Mouse (Mus musculus) embryo, embryonic 11 days (tissue): ENCODE results near the gene Trim61.
"Not testable (repeated sequence)": the region's sequence is repeated elsewhere in the genome, so short reads cannot be mapped to it uniquely, and the experiment has no call there.

ENCODE experiments used
- DNase-seq: peaks from one replicate; pipeline ENCODE4 v3.0.0-alpha.2; 2015

Gene Trim61

DNA sequence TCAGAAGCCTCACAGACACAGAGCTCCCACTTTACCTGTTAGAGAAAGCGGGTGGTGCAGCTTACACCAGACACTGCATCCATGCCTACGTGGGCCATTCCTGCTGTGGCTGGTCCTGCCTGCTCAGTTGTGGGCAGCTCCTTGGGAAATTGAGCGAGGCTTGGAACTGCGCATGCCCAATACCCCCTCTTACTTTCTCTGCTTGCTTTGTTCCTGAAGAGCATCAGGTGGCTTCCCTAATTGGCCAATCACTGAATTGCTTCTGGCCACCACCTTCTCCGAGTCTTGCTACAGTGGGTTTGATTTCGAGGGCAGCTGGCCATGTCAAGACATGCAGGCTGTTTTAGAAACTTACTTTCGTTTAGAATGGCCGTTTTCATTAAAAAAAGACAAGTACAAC is at the start of gene Trim61, which contains the start of gene Trim60:
Gene Trim61 (minus strand): TSS at position 101 of the 400 bp plus-strand sequence.
Gene Trim60 (minus strand): TSS at position 162 of the 400 bp plus-strand sequence.
- DNase-seq = no peak

DNA sequence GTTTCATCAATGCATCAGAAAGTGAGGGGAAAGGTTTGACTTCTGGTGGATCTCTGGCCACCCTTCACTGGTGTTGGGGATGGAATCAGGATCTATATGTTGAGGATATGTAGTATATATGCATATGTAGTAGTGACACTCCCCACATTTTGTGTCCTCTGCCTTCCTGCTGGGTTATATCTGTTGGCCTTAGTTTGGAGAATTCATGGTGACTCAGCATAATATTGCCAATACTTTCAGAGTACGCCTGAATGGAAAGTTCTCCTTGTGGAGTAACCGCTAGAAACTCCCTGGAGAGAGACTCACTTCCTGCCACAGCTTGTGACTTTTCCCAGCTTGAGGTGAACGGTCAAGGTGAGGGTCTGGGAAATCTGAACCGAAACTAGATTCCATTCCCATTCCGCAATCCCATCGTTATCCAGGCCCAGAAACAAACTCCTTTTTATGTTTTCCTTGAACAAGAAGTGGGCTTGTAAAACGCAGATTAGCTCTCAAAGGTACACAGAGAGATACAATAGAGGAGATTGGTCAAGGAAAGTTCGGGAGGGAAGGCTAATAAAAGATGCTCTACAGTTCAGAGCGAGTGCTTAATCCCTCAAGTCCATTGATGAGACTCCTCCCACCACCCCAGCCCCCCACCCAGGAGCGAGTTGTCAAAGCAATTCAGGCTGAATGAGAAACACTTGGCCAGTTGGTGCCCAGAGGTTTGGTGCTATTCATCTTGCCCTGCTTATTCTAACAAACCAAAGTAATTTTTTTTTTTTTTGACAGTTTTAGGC is 49.6 kb upstream of the Trim61 start:
- peak; percentile 33 for DNase-seq

DNA sequence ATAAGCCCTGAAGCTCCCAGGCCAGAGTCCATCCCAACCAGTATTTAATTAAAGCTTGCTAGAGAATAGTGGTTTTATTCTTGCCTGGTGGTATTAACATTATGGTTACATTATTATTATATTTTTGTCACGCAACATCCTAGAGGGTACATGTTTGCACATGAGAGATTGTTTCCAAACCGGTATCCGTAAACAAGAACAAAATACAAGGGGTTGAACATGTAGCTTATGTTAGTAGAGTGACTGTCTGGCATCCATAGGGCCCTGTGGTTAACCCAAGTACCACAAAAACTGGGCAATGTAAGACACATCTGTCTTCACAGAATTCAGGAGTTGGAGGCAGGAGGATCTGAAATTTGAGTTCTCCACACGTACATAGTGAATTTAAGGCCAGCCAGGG is 48.7 kb upstream of the Trim61 start:
- DNase-seq = no peak

DNA sequence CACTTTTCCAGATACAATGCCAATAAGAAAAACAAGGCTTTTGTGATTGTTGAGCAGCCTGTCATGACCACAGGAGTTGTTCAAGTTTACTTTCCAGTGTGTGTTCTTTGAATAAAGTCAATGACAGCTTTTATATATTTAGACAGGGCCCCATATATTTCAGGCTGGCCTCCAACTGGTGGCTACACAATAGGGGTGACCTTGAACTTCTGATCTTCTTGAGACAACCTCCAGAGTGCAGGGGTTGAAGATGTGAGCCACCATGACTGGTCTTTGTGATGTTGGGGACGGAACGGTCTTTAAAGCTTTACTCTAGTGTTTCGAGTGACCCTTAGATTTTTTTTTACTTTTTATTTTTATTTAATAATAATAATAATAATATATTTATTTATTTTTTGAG is 47.3 kb upstream of the Trim61 start:
- no peak for DNase-seq

DNA sequence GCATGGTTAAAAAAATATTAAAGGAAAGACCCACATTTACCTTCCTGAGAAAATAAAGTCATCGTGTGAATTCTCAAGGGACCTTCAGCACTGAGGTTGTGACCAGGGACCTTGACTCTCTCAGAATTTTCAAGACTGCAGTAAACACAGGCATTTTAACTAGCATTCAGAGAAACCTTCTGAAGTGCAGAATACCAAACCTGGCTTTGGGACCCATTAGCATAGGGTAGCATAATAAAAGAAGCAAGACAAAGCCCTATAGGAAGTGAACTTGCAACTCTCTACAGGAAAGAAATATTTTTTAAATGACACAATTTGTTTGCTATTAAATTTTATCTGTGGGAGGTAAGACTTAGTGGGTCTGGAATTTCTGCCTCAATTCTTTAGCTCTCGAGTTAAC is 45.7 kb upstream of the Trim61 start:
- DNase-seq = no peak

DNA sequence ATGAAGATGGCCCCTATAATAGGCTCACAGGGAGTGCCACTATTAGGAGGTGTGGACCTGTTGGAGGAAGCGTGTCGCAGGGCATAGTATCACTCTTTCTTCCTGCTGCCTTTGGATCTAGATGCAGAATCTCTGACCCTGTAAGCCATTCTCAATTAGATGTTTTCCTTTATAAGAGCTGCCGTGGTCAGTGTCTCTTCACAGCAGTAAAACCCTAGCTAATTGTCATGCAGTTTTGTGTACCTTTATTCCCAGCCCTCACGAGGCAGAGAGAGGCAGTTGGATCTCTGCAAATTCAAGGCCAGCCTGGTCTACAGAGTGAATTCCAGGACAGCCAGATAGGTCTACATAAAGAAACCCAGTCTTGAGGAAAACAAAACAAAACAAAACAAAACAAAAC is 43.9 kb upstream of the Trim61 start:
- DNase-seq = no peak

DNA sequence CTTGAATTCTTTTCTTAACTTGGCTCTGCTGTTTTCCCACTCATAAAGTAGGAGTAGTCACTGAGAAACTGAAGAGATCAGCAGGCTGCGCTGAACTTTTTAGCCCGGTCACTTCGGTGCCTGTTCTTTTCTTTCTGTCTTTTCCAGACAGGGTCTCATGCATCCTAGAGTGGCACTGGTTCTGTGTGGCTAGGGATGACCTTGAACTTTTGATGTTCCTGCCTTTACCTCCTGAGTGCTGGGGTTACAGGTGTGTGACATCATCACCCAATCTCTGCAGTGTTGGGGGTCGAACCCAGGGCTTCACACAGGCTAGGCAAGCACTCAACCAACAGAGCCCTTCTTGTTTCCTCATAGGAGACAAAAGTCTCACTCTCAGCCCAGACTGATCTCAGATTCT is 38.4 kb upstream of the Trim61 start:
- no peak for DNase-seq

DNA sequence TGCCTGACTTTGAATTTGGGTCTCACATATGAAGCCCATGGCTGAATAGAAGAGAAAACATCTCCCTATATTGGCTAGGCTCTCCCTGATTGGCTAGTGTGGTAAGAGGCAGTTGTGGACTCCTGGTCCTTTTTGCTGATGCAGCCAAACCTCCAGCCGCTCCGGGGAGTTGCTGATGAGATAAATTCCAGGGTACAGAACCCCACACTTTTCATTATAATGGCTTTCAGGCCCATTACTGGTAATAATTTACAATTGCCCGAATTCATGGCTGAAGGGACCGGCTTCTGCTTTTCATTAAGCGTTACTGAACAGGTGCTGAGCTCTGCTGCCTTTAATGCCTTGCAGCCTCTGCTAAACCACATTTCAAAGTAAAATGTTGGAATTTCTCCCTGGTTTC is 35.6 kb upstream of the Trim61 start:
- DNase-seq = peak; percentile 61

DNA sequence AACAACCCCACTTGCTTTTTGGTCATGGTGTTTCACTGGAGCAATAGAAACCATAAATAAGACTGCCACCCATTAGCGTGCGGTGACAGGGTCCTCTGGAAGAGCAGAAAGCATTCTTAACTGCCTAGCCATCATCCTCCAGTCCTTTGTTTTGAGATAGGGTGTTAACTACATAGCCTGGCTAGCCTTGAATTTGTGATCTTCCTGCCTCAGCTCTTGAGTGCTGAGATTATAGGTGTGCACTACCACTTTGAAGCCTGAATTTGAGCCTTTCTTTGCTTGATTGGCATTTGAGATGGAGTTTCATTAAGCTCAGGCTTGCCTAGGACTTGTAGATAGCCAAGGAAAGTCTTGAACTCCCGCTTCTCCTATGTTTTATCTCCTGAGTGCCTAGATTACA is 35.2 kb upstream of the Trim61 start:
- no peak for DNase-seq

DNA sequence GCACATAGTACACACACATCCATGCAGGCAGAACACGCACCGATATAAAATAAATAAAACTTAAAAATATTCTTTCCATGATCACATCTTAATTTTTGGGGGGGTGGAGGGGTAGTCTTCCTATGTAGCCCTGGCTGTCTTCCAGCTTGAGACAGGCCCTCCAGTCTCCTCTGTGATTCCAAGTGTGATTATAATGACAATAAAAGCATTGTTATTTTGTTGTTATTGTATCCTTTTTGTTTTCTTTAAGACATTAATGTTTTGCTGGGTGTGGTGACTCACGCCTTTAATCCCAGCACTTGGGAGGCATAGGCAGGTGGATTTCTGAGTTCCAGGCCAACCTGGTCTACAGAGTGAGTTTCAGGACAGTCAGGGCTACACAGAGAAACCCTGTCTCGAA is 29.5 kb upstream of the Trim61 start:
- DNase-seq = no peak

DNA sequence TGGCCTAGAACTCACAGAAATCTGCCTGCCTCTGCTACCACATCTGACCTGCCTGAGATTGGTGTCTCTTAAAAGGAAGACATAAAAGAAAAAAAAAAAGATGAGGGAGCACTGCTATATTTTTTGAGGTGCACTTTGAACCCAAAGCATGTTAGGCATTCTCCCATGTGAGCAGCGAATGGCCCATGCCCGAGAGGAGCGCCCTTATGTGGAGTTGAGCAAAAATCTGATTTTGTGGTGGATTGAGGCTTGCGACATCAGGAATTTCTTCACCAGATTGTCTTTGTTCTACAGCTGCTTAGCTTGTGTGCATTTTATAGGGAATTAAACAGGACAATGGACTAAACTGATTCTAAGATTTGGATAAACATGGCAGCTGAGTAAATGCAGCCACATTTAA is 28.9 kb upstream of the Trim61 start:
- no peak for DNase-seq

DNA sequence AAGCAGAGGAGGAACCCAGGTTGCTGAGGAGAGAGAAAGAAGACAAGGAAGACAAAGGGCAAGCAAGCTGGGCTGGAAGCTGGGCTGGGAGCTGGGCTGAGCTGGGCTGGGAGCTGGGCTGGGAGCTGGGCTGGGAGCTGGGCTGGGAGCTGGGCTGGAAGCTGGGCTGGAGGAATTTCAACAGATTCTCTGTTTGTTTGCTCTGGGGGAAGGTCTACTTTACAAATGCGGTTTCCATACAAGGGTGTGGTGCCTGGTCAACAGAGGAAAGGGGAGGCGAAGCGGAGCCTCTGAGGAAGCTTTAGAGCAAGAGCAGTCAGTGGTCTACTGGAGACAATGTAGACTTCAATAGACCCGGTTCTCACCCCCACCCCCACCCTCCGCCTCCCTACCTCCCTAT is 28.2 kb upstream of the Trim61 start:
- DNase-seq = no peak

DNA sequence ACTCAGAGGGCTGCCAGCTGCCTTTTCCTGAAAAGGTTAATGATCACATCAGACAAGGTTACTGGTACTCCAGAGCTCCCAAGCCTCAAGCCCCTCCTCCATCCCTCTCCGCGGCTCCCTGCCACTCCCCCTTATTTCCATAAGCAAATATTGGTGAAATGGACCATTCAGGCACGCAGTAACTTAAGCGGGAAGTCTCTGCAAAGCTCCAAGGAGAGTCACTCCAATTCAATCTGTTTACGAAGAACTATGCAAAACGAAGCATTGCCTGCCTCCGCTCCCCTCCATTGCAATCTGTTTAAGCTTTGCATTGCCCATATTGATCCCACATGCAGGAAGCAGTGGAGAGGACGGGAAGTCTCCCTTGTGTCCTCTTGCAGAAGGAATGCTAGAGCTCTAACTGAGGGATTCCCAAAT is 18.8 kb upstream of the Trim61 start, which contains the start of gene Apela:
Gene Apela (minus strand): TSS at position 220 of the 417 bp plus-strand sequence.
- DNase-seq = peak; percentile 85

DNA sequence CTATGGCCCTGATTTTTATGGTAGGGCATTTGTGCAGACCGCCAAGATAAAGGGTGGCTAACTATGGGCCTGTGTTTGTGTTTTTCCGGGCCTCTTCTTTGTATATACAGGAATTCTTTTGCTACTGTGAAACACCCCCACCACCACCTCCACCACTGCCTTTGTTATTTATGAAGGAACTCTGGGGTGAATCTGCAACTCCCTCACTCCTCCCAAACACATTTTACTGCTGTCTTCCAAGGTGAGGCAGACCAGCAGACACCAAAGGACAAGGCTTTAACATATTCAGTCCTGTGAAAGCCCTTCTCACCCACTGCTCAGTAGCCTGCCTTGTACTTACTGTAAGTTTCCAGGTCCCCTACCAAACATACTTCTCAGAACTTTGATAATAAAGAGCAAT is 15.8 kb upstream of the Trim61 start:
- no peak for DNase-seq

DNA sequence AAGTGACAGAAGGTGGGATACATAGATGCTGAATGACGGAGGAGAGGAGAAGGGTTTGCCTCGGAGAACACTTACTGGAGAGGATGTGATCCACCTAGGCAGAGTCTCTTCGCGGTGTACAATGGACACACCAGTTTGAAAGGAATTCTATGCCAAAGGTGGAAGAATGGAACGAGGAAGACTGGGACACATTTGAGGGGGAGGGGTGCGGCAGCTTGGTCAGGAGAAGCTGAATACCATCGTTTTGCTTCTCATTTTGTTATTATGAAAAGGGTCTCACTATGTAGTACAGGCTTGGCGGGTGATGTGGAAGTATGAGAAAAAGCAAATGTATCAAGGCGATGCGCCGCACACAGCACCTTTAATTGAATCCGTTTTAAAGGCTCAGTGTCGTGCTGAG is 14.7 kb upstream of the Trim61 start:
- no peak for DNase-seq

DNA sequence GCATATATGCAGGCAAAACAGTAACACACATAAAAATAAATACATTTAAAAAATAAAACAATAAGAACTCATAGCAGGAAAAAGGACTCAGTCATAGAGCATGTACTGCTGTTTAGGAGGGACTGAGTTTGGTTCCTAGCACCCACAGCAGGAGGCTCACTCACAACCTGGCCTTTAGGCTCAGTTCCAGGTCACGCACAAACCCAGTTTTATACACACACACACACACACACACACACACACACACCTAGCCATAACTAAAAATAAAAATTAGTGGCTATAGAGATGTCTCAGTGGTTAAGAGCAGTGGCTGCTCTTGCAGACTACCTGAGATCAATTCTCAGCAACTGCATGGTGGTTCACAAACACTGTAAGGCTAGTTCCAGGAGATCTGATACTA is 13.8 kb upstream of the Trim61 start:
- DNase-seq = no peak

DNA sequence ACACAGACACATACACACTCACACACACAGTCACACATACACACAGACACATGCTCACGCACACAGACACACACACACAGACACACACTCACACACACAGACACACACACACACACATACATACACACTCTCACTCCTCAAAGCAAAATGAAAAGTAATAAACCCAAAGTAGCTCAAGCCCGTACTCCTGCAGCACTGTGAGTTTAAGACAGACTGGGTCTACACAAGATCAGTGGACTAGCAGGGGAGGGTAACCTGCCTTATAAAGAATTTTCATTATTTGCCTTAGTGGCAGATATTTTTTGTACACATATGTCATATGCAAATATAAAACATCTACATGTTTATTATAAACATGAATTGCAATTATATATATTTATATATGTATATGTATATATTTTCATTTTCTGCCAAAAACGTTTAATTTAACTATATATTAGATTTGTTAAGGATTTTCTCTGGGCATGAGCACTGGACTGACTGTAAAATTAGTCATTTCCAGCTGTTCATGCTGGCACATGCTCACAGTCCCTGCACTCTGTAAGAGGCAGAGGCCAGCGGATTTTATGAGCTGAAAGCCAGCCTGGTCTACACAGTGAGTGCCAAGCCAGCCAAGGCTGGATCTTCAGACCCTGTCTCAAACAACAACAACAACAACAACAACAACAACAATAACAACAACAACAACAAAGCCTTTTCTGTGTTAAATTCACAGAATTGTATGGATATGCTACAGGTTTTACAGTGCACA is 12.6 kb upstream of the Trim61 start:
- no peak for DNase-seq

DNA sequence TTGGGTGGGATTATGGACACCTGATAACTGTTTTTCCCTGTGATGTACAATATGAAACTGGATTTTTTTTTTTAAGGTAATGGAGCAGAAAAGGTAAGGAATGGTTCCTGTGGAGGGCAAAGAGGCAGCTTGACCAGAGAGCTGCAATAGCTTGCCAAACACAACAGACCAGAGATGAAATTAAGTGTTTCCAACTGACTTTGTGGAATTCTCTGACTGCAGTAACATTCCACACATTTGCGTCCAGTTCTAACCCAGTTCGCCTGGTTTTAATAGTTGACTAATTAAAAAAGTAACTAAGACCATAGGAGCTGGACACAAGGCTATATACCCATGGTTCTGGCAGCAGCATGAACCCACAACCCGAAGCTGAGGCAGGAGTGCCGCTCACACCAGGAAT is 11.5 kb upstream of the Trim61 start:
- DNase-seq = no peak

DNA sequence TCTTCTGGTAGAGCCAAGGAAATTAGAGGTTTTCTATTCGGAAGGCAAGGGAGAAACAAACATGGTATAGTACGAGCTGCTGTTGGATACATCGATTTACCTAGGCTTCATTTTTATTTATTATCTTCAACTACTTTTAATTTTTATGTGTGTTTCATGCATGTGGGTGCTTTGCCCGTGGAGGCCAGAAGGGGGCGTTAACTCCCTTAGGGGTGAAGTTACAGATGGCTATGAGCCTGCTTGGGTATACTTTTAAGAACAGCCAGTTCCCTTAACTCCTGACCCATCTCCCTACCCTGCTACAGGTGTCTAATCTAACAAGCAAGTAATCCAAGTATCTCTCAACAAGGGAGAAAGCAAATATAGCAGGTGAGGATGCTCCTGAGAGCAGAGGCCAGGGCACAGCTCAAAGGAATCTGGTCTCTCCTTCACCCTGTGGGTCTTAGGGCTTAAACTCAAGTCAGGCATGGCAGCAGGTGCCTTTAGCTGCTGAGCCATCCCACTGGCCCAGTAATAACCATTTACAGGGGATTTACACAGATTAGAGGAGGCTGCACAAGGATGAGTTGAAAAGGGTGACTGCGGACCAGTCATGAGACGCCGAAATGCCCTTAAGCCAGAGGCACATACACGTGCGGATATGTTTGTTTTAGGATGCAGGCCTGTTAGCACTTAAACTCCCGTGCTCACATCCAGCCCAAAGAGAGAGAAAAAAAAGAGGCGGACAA is 10.8 kb upstream of the Trim61 start:
- DNase-seq = no peak

DNA sequence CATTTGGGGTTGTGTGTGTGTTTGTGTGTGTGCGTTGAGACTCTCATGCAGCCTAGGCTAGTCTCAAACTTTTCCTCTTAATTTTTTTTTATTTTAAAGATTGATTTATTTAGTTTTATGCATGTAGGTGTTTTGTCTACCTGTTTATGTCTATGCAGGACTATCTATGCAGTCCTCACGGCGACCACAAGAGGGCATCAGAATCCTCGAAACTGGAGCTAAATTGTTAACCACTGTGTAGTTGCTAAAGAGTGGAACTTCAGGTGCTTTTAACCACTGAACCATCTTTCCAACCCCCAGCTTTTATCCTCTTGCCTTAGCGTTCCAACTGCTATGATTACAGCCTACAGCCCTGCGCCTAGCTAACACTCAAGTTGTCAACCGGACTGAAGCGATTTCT is 4.2 kb upstream of the Trim61 start:
- DNase-seq = peak; percentile 43

DNA sequence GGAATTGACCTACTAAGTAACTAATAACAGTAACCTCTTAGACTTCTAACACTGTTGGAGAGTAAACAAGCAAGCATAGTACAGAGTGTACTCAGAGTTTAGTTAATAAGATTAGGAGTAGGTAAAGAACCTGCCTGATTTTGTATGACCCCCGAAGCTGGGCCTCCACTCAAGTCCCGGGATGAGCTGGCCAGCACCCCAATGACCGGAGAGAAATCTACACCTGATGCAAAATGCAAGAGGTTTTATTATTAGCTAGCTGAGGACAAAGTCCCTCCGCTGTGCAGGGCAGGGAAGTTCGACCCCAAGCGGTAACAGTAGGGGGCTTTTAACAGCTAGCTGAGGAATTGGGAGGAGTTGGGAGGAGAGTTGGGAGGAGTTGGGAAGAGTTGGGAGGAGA is 10.7 kb downstream of the Trim61 start:
- DNase-seq = not testable (repeated sequence)

DNA sequence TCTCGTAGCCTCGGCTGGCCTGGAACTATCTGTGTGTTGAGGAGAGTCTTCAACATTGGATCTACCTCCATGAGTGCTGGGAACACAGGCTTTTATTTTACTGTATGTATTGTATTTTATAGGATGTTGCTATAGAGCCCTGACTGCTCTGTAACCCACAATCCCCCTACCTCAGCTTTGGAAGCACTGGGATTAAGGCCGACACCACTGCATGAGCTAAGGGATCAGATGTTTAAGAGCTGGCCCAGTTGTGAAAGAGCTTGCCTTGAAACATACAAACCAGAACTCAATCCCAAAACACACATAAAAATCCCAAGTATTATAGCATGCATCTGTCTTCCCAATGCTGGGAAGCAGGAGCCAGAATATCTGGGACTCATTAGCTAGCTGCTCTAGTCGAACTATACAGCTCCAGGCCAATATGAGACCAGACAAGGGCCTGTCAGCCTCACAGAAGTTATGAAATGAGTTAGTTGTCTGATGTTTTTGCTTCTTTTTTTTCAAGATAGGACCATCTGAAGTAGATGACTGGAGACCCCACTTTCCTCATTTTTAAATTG is 19.4 kb downstream of the Trim61 start:
- no peak for DNase-seq

DNA sequence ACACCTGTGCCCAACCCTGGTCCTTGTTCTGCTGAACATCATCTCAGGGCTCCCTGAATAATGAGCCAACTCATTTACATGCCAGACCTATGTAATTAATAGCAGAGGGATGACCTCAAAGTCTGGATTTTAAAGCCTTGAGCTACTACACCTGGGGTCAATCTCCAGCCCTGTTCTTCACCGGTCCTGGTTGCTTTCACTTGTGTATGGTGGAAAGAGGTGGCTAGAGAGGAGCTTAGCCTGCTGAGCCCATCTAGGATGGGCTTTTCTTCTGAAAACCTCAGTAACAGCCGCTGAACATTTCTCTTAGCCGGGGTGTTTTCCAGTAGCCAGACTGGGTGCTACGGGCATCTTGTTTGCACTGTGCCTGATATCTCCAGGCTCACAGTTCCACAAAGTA is 30.6 kb downstream of the Trim61 start, which contains the start of gene Trim75:
Gene Trim75 (minus strand): TSS at position 101 of the 400 bp plus-strand sequence.
- DNase-seq = no peak
